Mouse (Mus musculus) kidney, adult 2 months (tissue): ENCODE measurements around the gene Itpr3.

Source experiments
- CTCF ChIP-seq: fragments of 200-500 bp; conservative IDR thresholded peaks from 2 replicates; pipeline ENCODE4 v1.5.1; 2011; ENCODE audit warnings: low read depth, mild to moderate bottlenecking, control low read depth, low read length, moderate library complexity, mixed read lengths; ENCODE audit not compliant: insufficient read depth, insufficient read length
- POLR2A ChIP-seq: fragments of 200-500 bp; IDR thresholded peaks from one replicate; pipeline ENCODE4 v1.6.1; 2011; ENCODE audit warnings: low read depth, low read length, control low read depth

DNA sequence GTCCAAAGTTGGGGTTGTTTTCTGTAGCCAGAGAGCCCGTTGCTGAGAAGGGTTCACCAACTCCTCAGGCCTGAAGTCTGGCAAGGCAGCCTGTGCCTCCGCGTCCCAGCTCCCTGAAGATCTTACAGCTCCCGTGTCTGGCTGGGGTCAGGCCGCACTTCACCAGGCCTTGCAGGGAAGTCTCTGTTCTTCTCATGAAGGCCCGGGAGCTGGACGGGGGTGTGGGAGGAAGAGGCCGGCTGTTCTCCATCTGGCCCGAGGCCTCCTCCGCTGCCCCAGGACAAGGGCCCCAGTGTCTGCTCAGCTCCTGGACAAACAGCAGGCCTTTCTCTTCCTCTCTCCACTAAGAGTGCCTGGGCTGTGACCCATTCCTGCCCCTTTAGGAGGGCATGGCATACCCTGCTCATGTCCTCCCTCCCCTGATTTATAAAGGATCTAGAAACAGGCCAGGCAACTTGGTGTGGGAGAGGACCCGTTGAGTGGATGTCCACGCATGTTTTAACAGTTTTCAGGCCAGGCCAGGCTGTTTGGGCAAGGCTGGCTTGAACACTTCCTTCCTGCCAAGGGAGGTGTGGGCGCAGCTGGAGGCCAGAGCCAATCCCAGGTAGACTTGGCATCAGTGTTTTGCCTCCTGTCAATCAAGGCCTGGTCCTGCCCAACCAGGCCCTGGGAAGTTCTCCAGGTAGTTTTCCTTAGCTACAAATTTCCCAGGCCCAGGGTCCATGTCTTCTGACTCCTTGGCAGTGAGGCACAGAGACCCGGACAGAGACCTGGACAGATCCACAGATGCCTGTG lies 8.5 kb upstream of the Itpr3 start:
- TF ChIP-seq POLR2A (no peak), CTCF (no peak)
